Mouse (Mus musculus): Measurements from ENCODE around the gene Gm45140. TPM values are rescaled to one million over a fixed set of nuclear protein-coding genes. Genes with fewer than 3 reads are reported as not detected.

Gene Gm45140
- total RNA-seq, 2 experiments from 2014 or later = 0.81 to 18.3 TPM

DNA sequence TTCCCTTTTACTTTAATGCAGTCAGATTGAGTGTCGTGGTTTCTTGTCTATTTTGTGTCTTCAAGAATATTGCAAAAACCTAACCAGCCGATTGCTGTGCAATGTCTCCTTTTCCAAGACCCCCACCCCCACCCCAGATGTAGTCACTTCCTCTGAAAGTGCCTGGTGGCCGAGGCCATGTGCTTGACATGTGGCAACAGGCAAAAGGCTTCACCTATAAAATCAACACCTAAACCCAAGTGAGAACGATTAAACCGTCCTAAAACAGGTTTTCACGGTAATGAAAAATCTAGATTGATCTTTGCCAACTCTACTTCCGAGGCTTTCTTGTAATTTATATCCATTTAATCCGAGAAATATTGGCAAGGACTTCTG is 14.2 kb upstream of the Gm45140 start:
- no peak for ATAC-seq (replicated peaks; ENCODE audit: low FRiP score, low TSS enrichment, poor library complexity, severe bottlenecking)

DNA sequence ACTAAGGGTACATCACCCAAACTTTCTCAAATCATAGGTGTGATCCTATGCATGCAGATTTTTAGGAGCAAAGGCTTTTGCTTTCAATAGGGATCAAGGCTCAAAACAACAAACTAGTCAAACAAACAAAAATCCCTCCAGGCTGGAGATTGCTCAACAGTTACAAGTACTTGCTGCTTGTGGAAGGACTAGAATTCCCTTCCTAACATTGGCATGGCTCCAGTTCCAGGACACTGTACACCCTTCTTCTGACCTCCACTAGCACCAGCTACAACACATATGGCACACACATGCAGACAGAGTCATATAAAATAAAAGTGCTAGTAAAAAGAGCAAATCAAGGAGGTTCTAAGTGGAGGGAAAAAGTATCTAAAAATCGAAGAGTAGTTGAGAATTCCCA is 11.2 kb upstream of the Gm45140 start:
- no peak for ATAC-seq (replicated peaks; ENCODE audit: low FRiP score, low TSS enrichment, poor library complexity, severe bottlenecking)

- no peak for ATAC-seq (replicated peaks; ENCODE audit: low FRiP score, low TSS enrichment, poor library complexity, severe bottlenecking)
Observed at GRCm38 (mm10) chr6:87845031-87845695, 9.6 kb upstream of the Gm45140 start.

DNA sequence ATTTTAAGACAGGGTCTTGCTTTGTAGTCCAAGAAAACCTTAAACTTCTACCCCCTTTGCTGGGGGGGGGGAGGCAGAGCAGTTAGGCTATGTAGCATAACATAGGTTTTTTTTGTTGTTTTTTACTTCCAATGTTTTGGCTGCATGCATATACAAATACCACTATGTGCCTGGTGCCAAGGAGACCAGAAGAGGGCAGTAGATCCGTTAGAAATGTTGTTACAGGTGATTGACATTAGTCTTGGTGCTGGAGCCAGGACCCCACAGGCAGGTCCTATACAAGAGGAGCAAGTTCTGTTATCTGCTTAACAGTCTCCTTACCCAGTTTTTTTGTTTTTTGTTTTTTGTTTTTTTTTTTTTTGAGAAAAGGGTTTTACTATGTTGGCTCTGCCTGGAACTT is 6.7 kb upstream of the Gm45140 start:
- 0 out of 2 replicates have a peak, but pooled peaks have one; percentile 34 for ATAC-seq (replicated peaks; ENCODE audit: low FRiP score, low TSS enrichment, poor library complexity, severe bottlenecking)

GRCm38 (mm10) chr6:87841635-87842034 is 6.0 kb upstream of the Gm45140 start:
- no peak for ATAC-seq (replicated peaks; ENCODE audit: low FRiP score, low TSS enrichment, poor library complexity, severe bottlenecking)

- no peak for ATAC-seq (replicated peaks; ENCODE audit: low FRiP score, low TSS enrichment, poor library complexity, severe bottlenecking)
Observed at GRCm38 (mm10) chr6:87839797-87840341, 4.3 kb upstream of the Gm45140 start.

- peak; percentile 93 for ATAC-seq (replicated peaks; ENCODE audit: low FRiP score, low TSS enrichment, poor library complexity, severe bottlenecking)
Observed at GRCm38 (mm10) chr6:87838551-87839197, 3.1 kb upstream of the Gm45140 start, which contains the start of gene Isy1. Gene Isy1, minus strand, starts transcription at chr6:87838798.

GRCm38 (mm10) chr6:87820366-87820765 is 15.2 kb downstream of the Gm45140 start:
- ATAC-seq (replicated peaks; ENCODE audit: low FRiP score, low TSS enrichment, poor library complexity, severe bottlenecking) = no peak

DNA sequence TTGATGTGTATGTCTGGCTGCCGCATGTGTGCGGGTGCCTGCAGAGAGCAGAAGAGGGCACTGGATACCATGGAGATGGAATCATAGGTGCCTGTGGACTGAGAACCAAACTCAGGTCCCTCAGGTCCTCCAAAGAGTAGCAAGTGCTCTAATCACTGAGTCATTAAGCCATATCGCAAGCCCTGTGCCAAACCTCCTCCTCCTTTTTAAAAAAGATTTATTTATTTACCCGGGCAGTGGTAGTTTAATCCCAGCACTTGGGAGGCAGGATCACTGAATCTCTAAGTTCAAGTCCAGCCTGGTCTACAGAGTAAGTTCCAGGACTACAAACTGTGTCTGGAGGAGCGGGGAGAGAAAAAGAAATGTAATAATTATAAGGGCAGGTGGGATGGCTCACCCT is 21.1 kb downstream of the Gm45140 start:
- ATAC-seq (replicated peaks; ENCODE audit: low FRiP score, low TSS enrichment, poor library complexity, severe bottlenecking) = no peak

DNA sequence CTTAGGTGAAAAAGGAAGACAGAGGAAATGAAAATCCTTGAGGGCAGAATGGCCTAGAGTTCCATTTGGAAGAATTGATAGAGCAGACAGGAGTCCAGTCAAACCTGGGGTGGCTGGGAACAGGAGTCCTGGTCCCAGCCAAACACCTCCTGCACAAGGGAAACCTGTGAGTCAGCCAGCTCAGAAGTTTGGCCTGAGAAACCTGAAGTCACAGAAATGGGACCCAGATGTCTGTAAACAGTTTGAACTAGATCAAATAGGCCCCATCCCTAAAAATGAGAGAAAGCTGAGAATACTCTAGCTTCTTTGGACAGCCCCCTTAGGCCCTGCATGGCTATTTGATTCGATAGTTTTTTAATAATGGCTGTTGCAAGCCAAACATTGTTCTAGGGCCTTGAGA is 22.9 kb downstream of the Gm45140 start:
- no peak for ATAC-seq (replicated peaks; ENCODE audit: low FRiP score, low TSS enrichment, poor library complexity, severe bottlenecking)

GRCm38 (mm10) chr6:87811675-87812338 is 23.8 kb downstream of the Gm45140 start, which contains the start of gene Rab43:
Gene Rab43, minus strand, starts transcription at chr6:87812164.
- peak; percentile 85 for ATAC-seq (replicated peaks; ENCODE audit: low FRiP score, low TSS enrichment, poor library complexity, severe bottlenecking)

- ATAC-seq (replicated peaks; ENCODE audit: low FRiP score, low TSS enrichment, poor library complexity, severe bottlenecking) = no peak
Observed at GRCm38 (mm10) chr6:87810713-87811669, 24.6 kb downstream of the Gm45140 start.

DNA sequence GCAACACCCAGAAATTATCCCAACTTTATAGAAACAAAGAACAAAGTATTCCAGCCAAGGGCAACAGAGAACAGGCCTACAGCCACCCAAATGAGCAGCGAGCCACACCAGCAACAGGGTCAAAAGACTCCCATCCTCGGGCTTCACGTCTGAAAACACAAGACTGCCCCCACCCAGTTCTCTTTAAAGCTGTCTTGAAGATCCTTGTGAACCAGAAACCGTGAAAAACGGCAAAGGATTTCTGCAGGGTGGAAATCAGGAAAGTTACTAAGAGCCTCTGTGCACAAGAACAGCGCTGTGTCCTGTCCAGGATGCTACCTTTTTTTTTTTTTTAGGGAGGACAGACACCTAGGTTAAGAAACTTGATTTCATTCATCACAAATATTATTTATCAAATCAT is 25.3 kb downstream of the Gm45140 start:
- ATAC-seq (replicated peaks; ENCODE audit: low FRiP score, low TSS enrichment, poor library complexity, severe bottlenecking) = no peak

- peak; percentile 23; the same call in 1 of the 2 replicates for ATAC-seq (replicated peaks; ENCODE audit: low FRiP score, low TSS enrichment, poor library complexity, severe bottlenecking)
Observed at GRCm38 (mm10) chr6:87809651-87810161, 25.9 kb downstream of the Gm45140 start.

- ATAC-seq (replicated peaks; ENCODE audit: low FRiP score, low TSS enrichment, poor library complexity, severe bottlenecking) = no peak
Observed at GRCm38 (mm10) chr6:87809144-87809543, 26.5 kb downstream of the Gm45140 start.

DNA sequence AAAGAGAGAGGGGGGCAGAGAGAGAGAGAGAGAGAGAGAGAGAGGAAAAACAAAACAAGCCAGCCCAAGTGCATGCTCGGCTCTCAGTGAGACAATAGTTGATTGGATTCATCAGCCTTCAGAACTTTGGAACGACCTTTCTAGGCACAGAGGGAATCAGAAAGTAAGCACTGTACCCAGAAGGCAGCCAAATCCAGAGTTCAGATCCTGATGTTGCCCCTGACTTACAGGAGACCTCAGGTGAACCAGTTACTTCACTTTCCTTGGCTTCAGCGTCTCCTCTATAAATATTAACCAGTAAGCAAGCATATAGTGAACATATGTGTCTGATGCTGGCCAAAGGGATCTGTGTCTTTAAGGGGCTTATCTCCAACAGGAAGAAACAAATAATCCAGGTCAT is 27.1 kb downstream of the Gm45140 start:
- no peak for ATAC-seq (replicated peaks; ENCODE audit: low FRiP score, low TSS enrichment, poor library complexity, severe bottlenecking)

DNA sequence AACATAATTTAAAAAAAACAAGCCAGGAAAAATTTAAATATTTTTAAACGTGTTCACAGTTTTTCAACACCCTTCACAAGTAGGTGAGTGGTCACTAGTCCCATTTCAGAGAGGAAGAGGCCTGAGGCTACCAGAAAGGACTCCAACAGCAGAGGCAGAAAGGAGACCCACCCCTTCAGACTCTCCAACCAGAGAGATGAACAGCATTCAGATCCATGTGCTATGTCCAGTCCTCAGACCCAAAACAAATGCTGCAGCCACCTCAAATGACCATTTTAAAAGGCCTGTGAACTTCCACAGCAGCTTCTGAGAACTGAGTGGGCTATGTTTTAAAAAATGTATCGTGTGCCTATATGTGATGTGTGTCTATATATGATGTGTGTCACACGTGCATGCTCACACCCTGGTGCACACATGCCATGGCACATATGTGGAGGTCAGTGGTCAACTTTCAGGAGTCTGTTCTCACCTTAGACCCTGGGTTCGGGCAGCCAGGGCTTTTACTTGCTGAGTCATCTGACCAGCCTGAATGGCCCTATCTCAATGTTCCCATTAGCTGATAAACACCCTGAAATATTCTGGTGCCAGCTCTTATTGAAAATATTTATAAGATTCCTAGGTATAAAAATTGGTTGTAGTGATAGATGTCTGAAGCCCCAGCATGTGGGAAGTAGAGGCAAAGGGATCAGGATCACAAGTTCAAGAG is 27.7 kb downstream of the Gm45140 start:
- no peak for ATAC-seq (replicated peaks; ENCODE audit: low FRiP score, low TSS enrichment, poor library complexity, severe bottlenecking)

GRCm38 (mm10) chr6:87806857-87807256 is 28.7 kb downstream of the Gm45140 start:
- ATAC-seq (replicated peaks; ENCODE audit: low FRiP score, low TSS enrichment, poor library complexity, severe bottlenecking) = no peak

Data from megakaryocyte-erythroid progenitor cell, adult 5-6 weeks (primary cell).